Mouse (Mus musculus): Measurements from ENCODE around the gene Olfr672.
"Not testable (repeated sequence)": the region's sequence is repeated elsewhere in the genome, so short reads cannot be mapped to it uniquely, and the experiment has no call there.

Gene Olfr672

GRCm38 (mm10) chr7:105001929-105002328 lies at the start of gene Olfr672:
Gene Olfr672, minus strand, starts transcription at chr7:105002029.
- no peak for DNase-seq

GRCm38 (mm10) chr7:105033836-105034235 lies 32.0 kb upstream of the Olfr672 start:
- not testable (repeated sequence) for DNase-seq

- no peak for DNase-seq
Observed at GRCm38 (mm10) chr7:105032398-105032797, 30.6 kb upstream of the Olfr672 start, which contains the start of gene Olfr676. Gene Olfr676, plus strand, starts transcription at chr7:105032698.

GRCm38 (mm10) chr7:105028360-105028759 lies 26.5 kb upstream of the Olfr672 start, which contains the start of gene Olfr675:
Gene Olfr675, minus strand, starts transcription at chr7:105028460.
- DNase-seq, result no peak

- no peak for DNase-seq
Observed at GRCm38 (mm10) chr7:105022530-105022929, 20.7 kb upstream of the Olfr672 start.

- DNase-seq, result no peak
Observed at GRCm38 (mm10) chr7:104979026-104979425, 22.8 kb downstream of the Olfr672 start, which contains the start of gene Olfr671. Gene Olfr671, minus strand, starts transcription at chr7:104979126.

GRCm38 (mm10) chr7:104972507-104972906 lies 29.3 kb downstream of the Olfr672 start:
- DNase-seq, result not testable (repeated sequence)

GRCm38 (mm10) chr7:104962520-104962919 lies 39.3 kb downstream of the Olfr672 start, which contains the start of gene Olfr670:
Gene Olfr670, minus strand, starts transcription at chr7:104962620.
- DNase-seq, result no peak

GRCm38 (mm10) chr7:104950234-104950633 lies 51.6 kb downstream of the Olfr672 start:
- DNase-seq, result not testable (repeated sequence)
